Mouse (Mus musculus) midbrain, embryonic 15.5 days (tissue): ENCODE measurements at regions not wholly inside any gene's neighbourhood (a gene's known extent, or its start where the extent isn't known, plus 50 kb on each side); places are given as distances from the start of the nearest gene placed in this dataset. TPM values are rescaled to one million over a fixed set of nuclear protein-coding genes. Genes with fewer than 3 reads are reported as not detected.

ENCODE experiments used
- ATAC-seq: fragments of 200-750 bp; cut with Nextera tagmentation; replicated peaks from 2 replicates; pipeline ENCODE4 v1.8.0; 2017; ENCODE audit warnings: moderate TSS enrichment
- H3K27ac ChIP-seq: fragments of 300-500 bp; sonication (generic); 2 replicates; pipeline ENCODE4 v1.5.1; 2015; ENCODE audit warnings: mild to moderate bottlenecking, inconsistent platforms
- H3K27me3 ChIP-seq: fragments of 300-500 bp; sonication (generic); replicated peaks from 2 replicates; pipeline ENCODE4 v1.6.1; 2015; ENCODE audit warnings: inconsistent platforms
- H3K36me3 ChIP-seq: fragments of 300-500 bp; sonication (generic); replicated peaks from 2 replicates; pipeline ENCODE4 v1.6.1; 2015; ENCODE audit warnings: inconsistent platforms
- H3K4me1 ChIP-seq: fragments of 300-500 bp; sonication (generic); 2 replicates; pipeline ENCODE4 v1.6.1; 2015; ENCODE audit warnings: inconsistent platforms
- H3K4me2 ChIP-seq: fragments of 300-500 bp; sonication (generic); 2 replicates; pipeline ENCODE4 v1.6.1; 2015; ENCODE audit warnings: inconsistent platforms, mild to moderate bottlenecking, moderate library complexity
- H3K4me3 ChIP-seq: fragments of 300-500 bp; sonication (generic); 2 replicates; pipeline ENCODE4 v1.5.1; 2015; ENCODE audit warnings: mild to moderate bottlenecking, inconsistent platforms
- H3K9ac ChIP-seq: fragments of 300-500 bp; sonication (generic); 2 replicates; pipeline ENCODE4 v1.6.1; 2015; ENCODE audit warnings: mild to moderate bottlenecking, inconsistent platforms
- H3K9me3 ChIP-seq: fragments of 300-500 bp; sonication (generic); 2 replicates; pipeline ENCODE4 v1.6.1; 2016; ENCODE audit warnings: inconsistent platforms
- WGBS: fragments of 180-500 bp; shearing (Covaris S2); methylation state at CpG from one replicate; pipeline ENCODE4 v1.1.7; 2015; ENCODE audit warnings: mixed read lengths; 5-methylcytosine and 5-hydroxymethylcytosine counted together
- microRNA-seq: library from miRNA; unstranded; fragments of <30 nt; microRNA quantifications from one replicate; pipeline ENCODE4, GENCODE M21; 2016

DNA sequence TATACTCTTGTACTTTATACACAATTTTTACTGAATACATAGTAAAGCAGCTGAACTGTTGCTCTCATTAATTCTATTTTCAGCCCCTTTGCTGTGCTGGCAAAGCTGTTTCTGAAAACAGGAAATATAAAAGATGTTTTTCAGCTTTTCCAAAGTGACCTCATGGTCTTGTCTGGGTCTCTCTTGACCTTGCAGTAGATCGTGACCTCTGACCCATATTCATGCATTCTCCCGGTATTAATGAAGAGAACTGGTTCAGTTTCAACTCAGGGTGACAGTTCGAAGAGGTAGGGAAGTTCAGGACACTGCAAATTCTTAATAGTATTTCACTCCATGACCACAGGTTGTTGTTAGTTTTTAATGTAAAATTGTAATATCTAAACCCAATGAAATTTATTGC, 56.7 kb upstream of the Ankrd50 start:
- H3K4me2 ChIP-seq: no peak overlapping the region
- H3K9me3 ChIP-seq: no peaks in the 10 kb centered on the region
- no peaks in the 10 kb centered on the region for H3K4me1 ChIP-seq
- 86% methylated on average over 3 of the region's 3 CpGs for WGBS
- no peaks in the 10 kb centered on the region for H3K27me3 ChIP-seq
- H3K4me3 ChIP-seq: no peak overlapping the region
- H3K9ac ChIP-seq: no peak overlapping the region
- ATAC-seq: no peak
- H3K27ac ChIP-seq: no peak overlapping the region
- no peaks in the 10 kb centered on the region for H3K36me3 ChIP-seq

DNA sequence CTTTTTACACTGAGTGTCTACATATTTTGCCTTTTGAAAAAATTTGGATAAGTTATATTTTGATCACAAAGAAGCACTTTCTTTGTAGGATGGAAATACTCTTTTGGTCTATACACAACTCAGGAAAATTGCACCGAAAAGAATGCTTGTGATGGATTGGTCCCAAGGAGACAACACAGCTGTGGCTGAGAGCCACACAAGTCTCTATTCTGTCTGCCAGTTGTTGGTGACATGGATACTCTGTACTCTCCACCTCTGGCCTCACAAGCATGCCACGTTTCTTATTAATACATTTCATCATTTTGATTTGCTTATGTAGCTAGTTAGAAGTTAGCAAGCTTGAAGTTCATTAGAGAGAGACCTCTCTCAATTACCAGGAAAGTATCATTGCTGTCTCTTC, 53.7 kb upstream of the Ankrd50 start:
- WGBS: 88% methylated on average over 2 of the region's 2 CpGs
- no peak for ATAC-seq
- Histone ChIP-seq H3K9me3 (no peaks in the 10 kb centered on the region), H3K36me3 (no peaks in the 10 kb centered on the region), H3K27me3 (no peaks in the 10 kb centered on the region), H3K4me1 (no peaks in the 10 kb centered on the region), H3K4me2 (no peak overlapping the region), H3K4me3 (no peak overlapping the region), H3K9ac (no peak overlapping the region), H3K27ac (no peak overlapping the region)

DNA sequence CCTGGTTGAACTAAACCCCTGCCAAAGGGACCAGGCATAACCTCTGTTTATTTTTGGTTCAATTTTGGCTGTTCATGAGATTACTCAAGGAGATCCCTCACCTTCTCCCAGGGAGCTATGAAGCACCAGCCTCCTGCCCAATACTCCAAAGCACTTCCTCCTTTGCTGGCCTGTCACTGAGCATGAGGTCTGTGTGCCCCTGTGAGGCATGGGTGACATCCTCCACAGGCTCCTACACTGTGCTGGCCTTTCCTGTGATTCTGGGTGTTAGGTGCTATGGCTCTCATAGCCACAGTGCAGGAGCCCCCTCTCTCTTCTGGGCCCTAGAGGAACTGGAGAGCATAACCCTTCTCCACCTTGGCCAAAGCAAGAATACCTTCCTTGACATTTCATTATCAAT, 53.1 kb upstream of the Ankrd50 start:
- no peak for ATAC-seq
- H3K4me2 ChIP-seq: no peak overlapping the region
- no peaks in the 10 kb centered on the region for H3K36me3 ChIP-seq
- H3K27ac ChIP-seq: no peak overlapping the region
- no peak overlapping the region for H3K9ac ChIP-seq
- H3K4me1 ChIP-seq: no peaks in the 10 kb centered on the region
- H3K9me3 ChIP-seq: no peaks in the 10 kb centered on the region
- H3K27me3 ChIP-seq: no peaks in the 10 kb centered on the region
- no peak overlapping the region for H3K4me3 ChIP-seq

Small RNA genes lying in the stretch of these regions (microRNA-seq; reads per million reads assigned to microRNA genes)
- not detected for gene Gm24462
